Mouse (Mus musculus): ENCODE measurements at regions not wholly inside any gene's neighbourhood (a gene's known extent, or its start where the extent isn't known, plus 50 kb on each side); places are given as distances from the start of the nearest gene placed in this dataset.

DNA sequence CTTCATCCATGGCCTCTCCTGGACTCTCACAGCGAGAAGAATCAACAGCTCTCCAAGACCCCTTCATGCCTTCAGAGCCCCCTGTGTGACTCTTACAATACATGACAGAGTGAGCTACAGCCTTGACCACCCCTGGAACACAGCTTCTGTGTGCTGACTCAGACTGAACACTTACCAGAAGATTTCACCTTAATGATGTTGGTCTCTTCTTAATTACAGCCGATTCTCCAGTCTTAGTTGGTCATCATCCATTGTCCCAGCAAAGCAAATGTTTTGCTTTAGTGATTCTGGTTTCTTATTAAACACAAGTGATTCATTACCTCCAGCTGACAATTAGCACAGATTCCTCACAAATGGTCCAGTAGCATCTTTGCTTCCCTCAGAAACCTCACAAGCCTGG is 134.0 kb upstream of the Inhba start:
- 91% methylated on average over 2 of the region's 2 CpGs for WGBS
- Histone ChIP-seq H3K9me3 (no peaks in the 10 kb centered on the region), H3K9ac (replicated peaks) (no peak overlapping the region), H3K36me3 (no peaks in the 10 kb centered on the region), H3K4me3 (no peak overlapping the region), H3K27me3 (no peaks in the 10 kb centered on the region), H3K4me2 (replicated peaks) (no peak overlapping the region), H3K27ac (replicated peaks) (no peak overlapping the region), H3K4me1 (no peaks in the 10 kb centered on the region)
- ATAC-seq (ENCODE audit: low FRiP score, low read depth), result no peak

DNA sequence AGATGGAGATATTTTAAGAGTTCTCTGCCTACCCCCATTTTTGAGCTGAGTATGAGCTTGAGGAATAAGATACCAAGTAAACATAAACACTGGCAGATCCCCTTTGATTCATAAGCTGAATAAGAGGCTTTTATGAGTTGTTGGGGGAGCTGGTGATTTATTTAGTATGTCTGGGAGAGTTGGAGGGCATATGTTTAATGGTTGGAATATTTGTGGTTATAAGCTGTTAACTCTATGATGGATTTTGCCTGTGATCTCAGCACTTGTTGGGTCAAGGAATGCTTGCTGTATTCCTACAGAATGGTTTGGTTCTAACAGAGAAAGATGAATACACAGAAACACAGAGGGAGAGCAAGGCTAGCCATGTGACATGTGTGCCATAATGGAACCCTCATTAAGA is 132.1 kb upstream of the Inhba start:
- ATAC-seq (ENCODE audit: low FRiP score, low read depth), result no peak
- Histone ChIP-seq H3K36me3 (no peaks in the 10 kb centered on the region), H3K9ac (replicated peaks) (no peak overlapping the region), H3K27me3 (no peaks in the 10 kb centered on the region), H3K4me1 (no peaks in the 10 kb centered on the region), H3K4me3 (no peak overlapping the region), H3K9me3 (no peaks in the 10 kb centered on the region), H3K4me2 (replicated peaks) (no peak overlapping the region), H3K27ac (replicated peaks) (no peak overlapping the region)

- Histone ChIP-seq H3K9me3 (no peaks in the 10 kb centered on the region), H3K36me3 (no peaks in the 10 kb centered on the region), H3K9ac (replicated peaks) (no peak overlapping the region), H3K4me2 (replicated peaks) (no peak overlapping the region), H3K27me3 (no peaks in the 10 kb centered on the region), H3K27ac (replicated peaks) (no peak overlapping the region), H3K4me1 (no peaks in the 10 kb centered on the region), H3K4me3 (no peak overlapping the region)
- ATAC-seq (ENCODE audit: low FRiP score, low read depth), result no peak
- WGBS, result 79% methylated on average over 3 of the region's 3 CpGs
These were observed 120.9 kb upstream of the Inhba start for GRCm38 (mm10) chr13:15890794-15891193.

- Histone ChIP-seq H3K36me3 (no peaks in the 10 kb centered on the region), H3K27ac (replicated peaks) (no peak overlapping the region), H3K4me2 (replicated peaks) (no peak overlapping the region), H3K4me1 (no peaks in the 10 kb centered on the region), H3K27me3 (no peaks in the 10 kb centered on the region), H3K9ac (replicated peaks) (no peak overlapping the region), H3K4me3 (no peak overlapping the region), H3K9me3 (no peaks in the 10 kb centered on the region)
- no peak for ATAC-seq (ENCODE audit: low FRiP score, low read depth)
These were observed 120.2 kb upstream of the Inhba start for GRCm38 (mm10) chr13:15891403-15891802.

DNA sequence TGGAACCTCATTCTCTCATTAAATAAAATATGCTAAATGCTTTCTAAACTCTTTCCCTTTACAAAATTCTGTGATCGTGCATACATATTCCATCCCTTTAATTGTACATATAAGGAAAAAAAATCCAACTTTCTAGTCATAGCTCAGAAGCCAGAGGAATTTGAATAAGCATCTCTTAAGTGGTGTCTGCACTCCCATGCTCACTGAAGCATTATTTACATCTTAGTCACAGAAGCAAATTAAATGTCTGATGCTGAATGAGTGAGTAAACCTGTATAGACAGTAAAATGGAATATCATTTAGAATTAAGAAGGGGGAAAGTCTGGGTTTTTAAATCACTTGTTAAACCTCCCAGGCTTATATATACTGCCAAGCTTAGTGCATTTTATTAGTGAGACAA is 113.5 kb upstream of the Inhba start:
- 90% methylated on average over 1 of the region's 1 CpGs for WGBS
- Histone ChIP-seq H3K9ac (replicated peaks) (no peak overlapping the region), H3K27me3 (no peaks in the 10 kb centered on the region), H3K4me3 (no peak overlapping the region), H3K27ac (replicated peaks) (no peak overlapping the region), H3K36me3 (no peaks in the 10 kb centered on the region), H3K4me1 (peaks cover 3% of the 10 kb centered on the region; the same call in 1 of the 2 replicates), H3K9me3 (no peaks in the 10 kb centered on the region), H3K4me2 (replicated peaks) (no peak overlapping the region)
- no peak for ATAC-seq (ENCODE audit: low FRiP score, low read depth)

DNA sequence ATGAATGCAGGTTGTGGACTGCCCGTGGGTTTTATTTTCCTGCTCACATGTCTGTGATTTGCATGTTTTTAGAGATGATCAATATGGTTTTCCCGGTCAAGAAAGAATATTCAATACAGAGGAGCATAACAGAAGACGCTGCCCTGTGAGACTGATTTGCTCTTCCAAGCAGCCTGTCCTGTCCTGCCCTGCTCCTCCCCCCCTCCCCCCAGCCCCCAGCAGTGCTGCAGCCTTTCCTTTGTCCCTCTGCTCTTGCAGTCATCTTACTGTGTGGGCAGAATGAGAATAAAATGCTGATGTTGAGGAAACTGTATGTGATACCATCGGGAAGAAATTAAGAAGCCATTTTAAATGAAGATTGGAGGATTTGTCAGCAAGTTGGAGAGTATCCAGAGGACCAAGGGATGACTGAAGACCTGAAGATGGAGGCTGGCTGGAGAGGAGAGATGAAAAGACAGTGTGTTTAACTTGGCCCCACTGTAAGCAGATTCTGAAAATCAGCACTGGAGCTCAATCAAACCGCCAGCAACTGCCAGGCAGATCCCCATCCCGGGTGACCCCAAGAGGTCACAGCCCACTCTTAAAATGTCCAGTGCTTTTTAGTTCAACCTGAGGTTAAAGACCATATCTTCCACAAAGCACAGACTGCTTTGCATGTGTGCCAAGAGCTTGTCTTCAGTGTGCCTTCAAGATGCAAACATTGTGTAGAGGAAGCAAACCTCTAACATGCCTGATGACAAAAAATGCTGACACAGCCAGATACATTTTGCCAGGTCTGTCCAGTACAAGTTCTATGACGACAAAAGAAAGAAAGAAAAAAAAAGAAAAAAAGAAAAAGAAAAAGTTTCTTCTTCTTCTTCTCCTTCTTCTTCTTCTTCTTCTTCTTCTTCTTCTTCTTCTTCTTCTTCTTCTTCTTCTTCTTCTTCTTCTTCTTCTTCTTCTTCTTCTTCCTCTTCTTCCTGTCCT is 109.7 kb upstream of the Inhba start:
- H3K9ac ChIP-seq (replicated peaks), result no peak overlapping the region
- no peak overlapping the region for H3K27ac ChIP-seq (replicated peaks)
- no peaks in the 10 kb centered on the region for H3K9me3 ChIP-seq
- no peaks in the 10 kb centered on the region for H3K27me3 ChIP-seq
- no peaks in the 10 kb centered on the region for H3K36me3 ChIP-seq
- peak; percentile 68; the same call in 1 of the 2 replicates for ATAC-seq (ENCODE audit: low FRiP score, low read depth)
- peaks cover 3% of the 10 kb centered on the region; the same call in 1 of the 2 replicates for H3K4me1 ChIP-seq
- WGBS, result 42% methylated on average over 7 of the region's 7 CpGs
- H3K4me2 ChIP-seq (replicated peaks), result no peak overlapping the region
- no peak overlapping the region for H3K4me3 ChIP-seq

GRCm38 (mm10) chr13:15907806-15908205 is 103.8 kb upstream of the Inhba start:
- Histone ChIP-seq H3K9ac (replicated peaks) (no peak overlapping the region), H3K4me3 (no peak overlapping the region), H3K36me3 (no peaks in the 10 kb centered on the region), H3K27me3 (no peaks in the 10 kb centered on the region), H3K9me3 (no peaks in the 10 kb centered on the region), H3K4me1 (no peaks in the 10 kb centered on the region), H3K27ac (replicated peaks) (no peak overlapping the region), H3K4me2 (replicated peaks) (no peak overlapping the region)
- ATAC-seq (ENCODE audit: low FRiP score, low read depth), result no peak
- WGBS, result 68% methylated on average over 1 of the region's 1 CpGs

- Histone ChIP-seq H3K4me3 (no peak overlapping the region), H3K9me3 (no peaks in the 10 kb centered on the region), H3K4me2 (replicated peaks) (no peak overlapping the region), H3K9ac (replicated peaks) (no peak overlapping the region), H3K4me1 (no peaks in the 10 kb centered on the region), H3K27me3 (no peaks in the 10 kb centered on the region), H3K27ac (replicated peaks) (no peak overlapping the region), H3K36me3 (no peaks in the 10 kb centered on the region)
- WGBS, result 84% methylated on average over 2 of the region's 2 CpGs
- ATAC-seq (ENCODE audit: low FRiP score, low read depth), result no peak
These were observed 101.1 kb upstream of the Inhba start for GRCm38 (mm10) chr13:15910578-15910977.

DNA sequence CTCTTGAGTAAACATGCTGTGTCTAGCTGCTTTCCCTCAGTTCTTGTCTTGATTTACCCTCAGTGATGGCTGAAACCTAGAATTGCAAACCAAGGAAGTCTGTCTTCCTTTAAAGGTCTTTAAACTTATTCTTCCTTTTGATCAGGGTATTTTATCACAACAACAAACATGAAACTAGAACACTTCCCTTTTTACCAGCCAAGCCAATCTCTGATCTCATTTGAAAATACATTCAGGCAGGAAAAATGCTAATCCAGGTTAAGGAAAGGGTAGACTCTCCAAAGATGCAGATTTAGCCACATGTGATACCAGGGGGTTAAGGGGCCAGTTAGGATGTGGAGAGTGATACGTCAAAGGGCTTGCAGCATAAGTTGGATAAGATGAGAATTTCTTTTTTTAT is 100.4 kb upstream of the Inhba start:
- 91% methylated on average over 1 of the region's 1 CpGs for WGBS
- Histone ChIP-seq H3K9ac (replicated peaks) (no peak overlapping the region), H3K27ac (replicated peaks) (no peak overlapping the region), H3K4me2 (replicated peaks) (no peak overlapping the region), H3K27me3 (no peaks in the 10 kb centered on the region), H3K4me3 (no peak overlapping the region), H3K9me3 (no peaks in the 10 kb centered on the region), H3K36me3 (no peaks in the 10 kb centered on the region), H3K4me1 (no peaks in the 10 kb centered on the region)
- no peak for ATAC-seq (ENCODE audit: low FRiP score, low read depth)

- H3K9ac ChIP-seq (replicated peaks), result no peak overlapping the region
- no peaks in the 10 kb centered on the region for H3K4me1 ChIP-seq
- H3K36me3 ChIP-seq, result no peaks in the 10 kb centered on the region
- H3K4me3 ChIP-seq, result no peak overlapping the region
- H3K27me3 ChIP-seq, result no peaks in the 10 kb centered on the region
- 83% methylated on average over 1 of the region's 1 CpGs for WGBS
- H3K27ac ChIP-seq (replicated peaks), result no peak overlapping the region
- H3K9me3 ChIP-seq, result no peaks in the 10 kb centered on the region
- H3K4me2 ChIP-seq (replicated peaks), result no peak overlapping the region
- no peak for ATAC-seq (ENCODE audit: low FRiP score, low read depth)
These were observed 97.4 kb upstream of the Inhba start for GRCm38 (mm10) chr13:15914270-15914669.

GRCm38 (mm10) chr13:15929890-15930289 is 81.8 kb upstream of the Inhba start:
- Histone ChIP-seq H3K4me1 (no peaks in the 10 kb centered on the region), H3K36me3 (no peaks in the 10 kb centered on the region), H3K27ac (replicated peaks) (no peak overlapping the region), H3K9me3 (no peaks in the 10 kb centered on the region), H3K9ac (replicated peaks) (no peak overlapping the region), H3K4me2 (replicated peaks) (no peak overlapping the region), H3K4me3 (no peak overlapping the region), H3K27me3 (no peaks in the 10 kb centered on the region)
- 88% methylated on average over 3 of the region's 3 CpGs for WGBS
- ATAC-seq (ENCODE audit: low FRiP score, low read depth), result no peak

DNA sequence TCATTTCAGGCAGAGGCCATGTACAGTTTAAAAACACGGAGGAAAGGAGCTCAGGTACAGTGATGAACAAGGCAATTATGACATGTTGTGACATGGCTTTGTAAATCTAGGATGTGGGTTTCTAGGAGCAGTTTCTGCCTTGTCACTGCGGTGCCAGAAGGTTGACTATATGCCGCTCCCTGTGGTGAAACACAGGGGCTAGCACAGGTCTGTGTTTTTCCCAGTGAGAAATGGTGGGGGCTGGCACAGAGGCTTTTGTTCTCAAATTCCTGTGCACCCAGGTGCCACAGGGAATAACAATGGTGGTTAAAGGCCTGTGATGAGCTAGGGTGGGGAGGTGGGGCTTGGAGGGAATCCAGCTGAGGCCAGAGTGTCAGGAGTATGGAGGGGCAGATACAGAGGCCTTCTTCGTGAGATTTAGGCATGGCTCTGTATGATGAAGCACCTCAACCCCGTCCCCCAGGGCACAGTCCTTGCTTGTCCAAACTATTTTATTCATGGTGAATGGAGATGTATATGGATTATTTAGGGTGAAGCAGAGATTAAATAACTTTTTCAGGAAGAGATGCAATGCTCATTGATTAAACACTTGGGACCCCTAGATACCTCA is 80.0 kb upstream of the Inhba start:
- 30% methylated on average over 5 of the region's 5 CpGs for WGBS
- peak; percentile 30; the same call in 1 of the 2 replicates for ATAC-seq (ENCODE audit: low FRiP score, low read depth)
- Histone ChIP-seq H3K4me2 (replicated peaks) (no peak overlapping the region), H3K27ac (replicated peaks) (no peak overlapping the region), H3K36me3 (no peaks in the 10 kb centered on the region), H3K4me1 (no peaks in the 10 kb centered on the region), H3K27me3 (no peaks in the 10 kb centered on the region), H3K4me3 (no peak overlapping the region), H3K9me3 (no peaks in the 10 kb centered on the region), H3K9ac (replicated peaks) (no peak overlapping the region)

All from midbrain, embryonic 12.5 days (tissue).